Mouse (Mus musculus) liver, embryonic 14.5 days (tissue): ENCODE data around the gene Minpp1.

ENCODE experiments used
- CTCF ChIP-seq: IDR thresholded peaks from 2 replicates; pipeline ENCODE4 v1.5.1; 2016; ENCODE audit warnings: antibody characterized with exemption, low read depth, control low read depth
- EP300 ChIP-seq: IDR thresholded peaks from 2 replicates; pipeline ENCODE4 v1.6.1; 2016; ENCODE audit warnings: antibody characterized with exemption, low read depth

GRCm38 (mm10) chr19:32498002-32498401 is 12.4 kb downstream of the Minpp1 start:
- TF ChIP-seq CTCF (no peak), EP300 (no peak)
